Mouse (Mus musculus) midbrain, embryonic 10.5 days (tissue): Measurements from ENCODE around the gene Sdr9c7. TPM values are rescaled to one million over a fixed set of nuclear protein-coding genes. Genes with fewer than 3 reads are reported as not detected.
"Not testable (repeated sequence)": the region's sequence is repeated elsewhere in the genome, so short reads cannot be mapped to it uniquely, and the experiment has no call there.

Experiments
- DNase-seq: peaks from one replicate; pipeline ENCODE4 v3.0.0-alpha.2; 2017; ENCODE audit warnings: low spot score
- H3K27ac ChIP-seq: fragments of 300-500 bp; sonication (generic); replicated peaks from 2 replicates; pipeline ENCODE4 v1.5.1; 2016; ENCODE audit warnings: mild to moderate bottlenecking
- H3K27me3 ChIP-seq: fragments of 300-500 bp; sonication (generic); 2 replicates; pipeline ENCODE4 v1.6.1; 2016; ENCODE audit warnings: low read depth, mild to moderate bottlenecking; ENCODE audit not compliant: poor library complexity, severe bottlenecking
- H3K36me3 ChIP-seq: fragments of 300-500 bp; sonication (generic); 2 replicates; pipeline ENCODE4 v1.6.1; 2016; ENCODE audit warnings: mild to moderate bottlenecking, moderate library complexity
- H3K4me1 ChIP-seq: fragments of 300-500 bp; sonication (generic); 2 replicates; pipeline ENCODE4 v1.6.1; 2016
- H3K4me3 ChIP-seq: fragments of 300-500 bp; sonication (generic); 2 replicates; pipeline ENCODE4 v1.5.1; 2016; ENCODE audit warnings: mild to moderate bottlenecking, moderate library complexity
- H3K9me3 ChIP-seq: fragments of 300-500 bp; sonication (generic); replicated peaks from 2 replicates; pipeline ENCODE4 v1.6.1; 2016; ENCODE audit warnings: mild to moderate bottlenecking
- WGBS: fragments of 180-500 bp; shearing (Covaris S2); methylation state at CpG from one replicate; pipeline ENCODE4 v1.1.7; 2016; 5-methylcytosine and 5-hydroxymethylcytosine counted together
- polyA plus RNA-seq: library from polyadenylated mRNA; unstranded; fragments of >200 nt; fragmentation: Nextera tagmentation; extraction: Ambion mirVana; gene quantifications from 2 replicates; pipeline ENCODE4 v1.2.1, GENCODE M21; 2016

Gene Sdr9c7
- polyA plus RNA-seq, 1 experiment from 2014 or later, result not detected

DNA sequence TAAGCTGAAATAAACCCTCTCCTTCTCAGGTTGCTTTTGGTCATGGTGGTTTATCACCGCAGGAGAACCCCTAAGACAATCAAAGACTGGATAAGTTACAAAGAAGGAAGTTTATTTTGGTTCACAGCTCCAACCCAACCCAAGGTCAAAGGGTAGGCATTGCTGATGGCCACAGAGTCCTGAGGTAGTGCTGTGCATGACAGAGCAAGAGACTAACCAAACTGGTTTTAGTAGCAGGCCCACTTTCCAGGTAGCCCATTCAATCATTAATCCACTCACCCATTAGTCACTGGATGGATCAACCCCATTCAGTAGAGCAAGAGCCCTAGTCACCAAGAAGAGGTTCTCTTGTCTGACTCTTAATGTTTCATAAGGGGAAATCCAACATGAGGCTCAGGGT lies 23.9 kb downstream of the Sdr9c7 start:
- H3K36me3 ChIP-seq, result no peaks in the 10 kb centered on the region
- no peak overlapping the region for H3K4me3 ChIP-seq
- no peak overlapping the region for H3K27ac ChIP-seq
- WGBS, result 65% methylated on average over 1 of the region's 1 CpGs
- H3K4me1 ChIP-seq, result 0 out of 2 replicates have a peak, but pooled peaks cover 3% of the 10 kb centered on the region
- H3K27me3 ChIP-seq, result no peaks in the 10 kb centered on the region
- no peaks in the 10 kb centered on the region for H3K9me3 ChIP-seq
- DNase-seq, result no peak

DNA sequence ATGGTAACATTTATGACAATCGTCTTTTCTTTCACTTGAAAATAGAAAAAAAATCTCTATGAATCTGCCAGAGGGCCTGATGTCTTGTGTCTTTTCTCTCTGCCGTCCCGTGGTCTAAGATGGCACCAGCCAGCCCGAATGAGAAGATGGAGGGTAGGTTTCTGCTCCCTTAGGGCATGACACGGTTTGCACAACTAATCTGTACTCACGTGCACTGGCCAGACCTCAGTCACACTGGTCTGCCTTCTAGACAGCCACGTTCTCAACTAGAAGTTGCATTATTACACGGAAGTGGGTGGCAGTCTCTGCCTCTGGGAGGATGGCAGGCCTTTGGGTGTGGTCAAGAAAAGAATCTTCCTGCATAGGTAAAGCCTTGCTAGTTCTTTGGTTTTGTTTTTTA lies 24.7 kb downstream of the Sdr9c7 start:
- Histone ChIP-seq H3K4me3 (no peak overlapping the region), H3K27me3 (no peaks in the 10 kb centered on the region), H3K9me3 (no peaks in the 10 kb centered on the region), H3K27ac (no peak overlapping the region), H3K36me3 (no peaks in the 10 kb centered on the region), H3K4me1 (0 out of 2 replicates have a peak, but pooled peaks cover 3% of the 10 kb centered on the region)
- WGBS, result 94% methylated on average over 8 of the region's 8 CpGs
- DNase-seq, result no peak

DNA sequence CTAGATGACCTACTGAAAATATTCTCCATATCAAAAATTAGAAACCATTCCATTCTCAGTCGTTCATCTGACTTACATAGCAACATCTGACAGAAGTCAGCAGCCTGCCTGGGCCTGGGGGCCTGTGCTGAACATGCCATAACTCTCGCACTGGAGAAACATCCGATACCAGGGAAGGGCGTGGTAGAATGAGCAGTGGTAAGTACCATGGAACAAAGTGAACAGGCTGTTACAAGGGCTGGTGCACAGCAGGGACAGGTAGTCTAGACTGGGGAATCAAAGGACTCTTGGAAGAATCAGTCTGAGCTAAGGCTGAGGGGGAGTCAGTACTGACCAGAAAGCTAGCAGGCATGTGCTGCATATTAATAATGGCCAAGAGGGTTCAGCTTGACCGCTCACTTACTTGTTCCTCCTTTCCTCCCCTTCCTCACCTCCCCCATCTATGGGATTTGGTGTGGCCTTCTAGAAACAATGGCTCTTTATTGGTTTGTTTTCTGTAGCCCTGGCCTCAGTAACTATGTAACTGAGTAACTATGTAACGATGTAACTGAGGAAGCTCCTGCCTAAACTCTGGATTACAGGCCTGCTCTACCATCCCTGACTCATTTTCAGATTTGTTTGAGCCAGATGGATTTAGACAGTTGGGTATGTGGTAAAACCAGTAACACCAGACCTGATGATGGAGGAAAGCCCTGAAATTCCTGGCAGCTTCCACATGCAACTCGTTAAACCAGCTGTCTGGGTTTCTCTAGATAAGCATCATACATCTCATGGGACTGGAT lies 26.5 kb downstream of the Sdr9c7 start:
- no peak for DNase-seq

DNA sequence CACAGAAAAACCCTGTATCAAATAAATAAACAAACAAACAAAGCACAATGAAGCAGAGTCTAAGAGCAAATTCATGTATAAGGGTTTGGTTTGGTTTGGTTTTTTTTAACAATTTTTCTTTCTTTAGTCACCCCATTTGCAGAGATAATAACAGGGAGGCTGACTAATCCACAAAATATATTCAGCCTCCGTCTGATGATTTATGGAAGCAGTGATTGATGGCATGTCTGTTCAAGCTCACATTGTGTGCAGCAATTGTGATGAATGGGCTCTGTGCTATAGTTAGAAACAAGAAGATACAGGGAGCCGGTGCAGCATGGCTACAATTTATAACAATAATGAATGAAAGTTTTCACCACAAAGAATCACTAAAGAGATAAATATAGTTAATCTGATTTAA lies 29.4 kb downstream of the Sdr9c7 start:
- WGBS, result 92% methylated on average over 2 of the region's 2 CpGs
- DNase-seq, result no peak
- no peaks in the 10 kb centered on the region for H3K27me3 ChIP-seq
- 0 out of 2 replicates have a peak, but pooled peaks cover 3% of the 10 kb centered on the region for H3K9me3 ChIP-seq
- no peak overlapping the region for H3K27ac ChIP-seq
- H3K36me3 ChIP-seq, result no peaks in the 10 kb centered on the region
- no peak overlapping the region for H3K4me3 ChIP-seq
- 0 out of 2 replicates have a peak, but pooled peaks cover 3% of the 10 kb centered on the region for H3K4me1 ChIP-seq

More for the DNA sequence above, 26.5 kb downstream of the Sdr9c7 start:
- H3K4me1 ChIP-seq, result 0 out of 2 replicates have a peak, but pooled peaks cover 3% of the 10 kb centered on the region
- H3K4me3 ChIP-seq, result no peak overlapping the region
- H3K27ac ChIP-seq, result no peak overlapping the region
- WGBS, result 80% methylated on average over 7 of the region's 7 CpGs
- H3K36me3 ChIP-seq, result no peaks in the 10 kb centered on the region
- H3K27me3 ChIP-seq, result no peaks in the 10 kb centered on the region
- 0 out of 2 replicates have a peak, but pooled peaks cover 3% of the 10 kb centered on the region for H3K9me3 ChIP-seq

DNA sequence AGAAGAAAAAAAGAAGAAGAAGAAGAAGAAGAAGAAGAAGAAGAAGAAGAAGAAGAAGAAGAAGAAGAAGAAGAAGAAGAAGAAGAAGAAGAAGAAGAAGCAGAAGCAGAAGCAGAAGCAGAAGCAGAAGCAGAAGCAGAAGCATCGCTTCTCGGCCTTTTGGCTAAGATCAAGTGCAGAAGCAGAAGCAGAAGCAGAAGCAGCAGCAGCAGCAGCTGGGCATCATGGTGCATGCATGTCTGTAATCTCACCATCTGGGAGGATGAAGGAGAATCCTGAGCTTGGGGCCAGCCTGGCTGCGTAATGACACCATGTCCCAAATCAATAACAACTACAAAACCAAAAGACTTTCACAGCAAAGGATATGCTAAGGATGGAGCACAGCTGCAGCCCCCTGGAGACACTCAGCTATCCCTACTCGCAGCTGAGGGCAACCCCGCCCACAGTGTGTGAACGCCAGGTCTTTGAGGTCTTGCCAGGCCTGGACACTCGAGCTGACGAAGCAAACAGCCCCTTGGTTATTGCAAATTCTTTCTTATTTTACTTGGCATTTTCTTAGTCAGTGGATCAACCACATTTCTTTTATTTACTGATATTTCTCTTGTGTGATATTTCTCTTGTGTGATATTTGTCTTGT lies 34.1 kb downstream of the Sdr9c7 start:
- Histone ChIP-seq H3K27ac (no peak overlapping the region), H3K9me3 (0 out of 2 replicates have a peak, but pooled peaks cover 3% of the 10 kb centered on the region), H3K4me1 (no peaks in the 10 kb centered on the region), H3K36me3 (no peaks in the 10 kb centered on the region), H3K4me3 (no peak overlapping the region), H3K27me3 (no peaks in the 10 kb centered on the region)
- WGBS, result 73% methylated on average over 8 of the region's 8 CpGs
- DNase-seq, result no peak

DNA sequence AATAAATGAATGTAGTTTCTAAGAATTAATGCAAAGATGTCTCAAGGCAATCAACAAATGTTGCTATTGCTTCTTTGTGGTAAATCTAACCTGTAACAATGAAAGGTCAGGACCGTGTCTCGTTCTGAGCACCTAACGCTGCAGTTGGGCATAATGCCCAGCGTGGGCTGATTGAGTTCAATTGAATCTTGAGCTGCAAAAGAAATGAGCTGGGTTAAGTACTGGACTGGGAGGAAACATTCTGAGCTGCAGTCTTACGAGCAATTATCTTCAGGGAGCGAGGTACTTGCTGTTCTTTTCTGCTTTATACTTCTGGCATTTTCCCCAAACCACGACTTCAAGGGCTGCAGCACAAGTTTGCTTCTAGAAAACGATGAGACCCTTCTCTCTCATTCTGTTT lies 38.0 kb downstream of the Sdr9c7 start:
- no peaks in the 10 kb centered on the region for H3K9me3 ChIP-seq
- no peaks in the 10 kb centered on the region for H3K27me3 ChIP-seq
- DNase-seq, result no peak
- 84% methylated on average over 8 of the region's 8 CpGs for WGBS
- H3K4me3 ChIP-seq, result no peak overlapping the region
- H3K4me1 ChIP-seq, result no peaks in the 10 kb centered on the region
- no peak overlapping the region for H3K27ac ChIP-seq
- H3K36me3 ChIP-seq, result no peaks in the 10 kb centered on the region

DNA sequence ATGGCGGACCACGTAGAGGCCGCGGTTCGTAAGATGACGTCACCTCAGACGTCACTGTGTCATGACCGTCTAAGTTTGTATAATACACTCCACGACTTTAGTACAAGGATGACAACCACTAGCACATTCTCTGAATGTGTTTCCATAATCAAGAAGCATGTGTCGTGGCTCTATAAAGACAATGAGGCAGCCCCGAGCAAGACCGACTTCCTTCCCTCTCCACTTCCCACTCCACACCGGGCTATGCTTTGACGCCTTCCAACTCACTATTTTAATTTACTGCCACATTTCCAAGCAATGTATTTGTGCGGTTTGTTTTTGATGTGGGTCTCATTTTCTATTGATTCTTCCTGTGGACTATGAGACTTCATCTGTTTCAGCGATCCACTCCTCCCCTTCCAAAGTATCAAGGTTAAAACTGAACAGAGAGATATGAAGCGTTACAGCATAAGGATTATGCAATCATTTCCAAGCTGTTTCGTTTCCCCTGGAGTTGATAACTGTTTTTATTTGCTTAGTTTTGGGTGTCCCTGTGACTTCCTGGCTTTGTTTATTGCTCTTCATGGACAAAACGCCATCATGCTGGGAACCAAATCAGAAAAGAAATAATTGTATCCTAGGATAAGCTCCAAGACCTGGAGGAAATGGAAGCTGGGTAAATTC lies 38.6 kb downstream of the Sdr9c7 start:
- DNase-seq, result no peak
- no peaks in the 10 kb centered on the region for H3K36me3 ChIP-seq
- H3K4me3 ChIP-seq, result no peak overlapping the region
- H3K9me3 ChIP-seq, result no peaks in the 10 kb centered on the region
- H3K27ac ChIP-seq, result no peak overlapping the region
- WGBS, result 87% methylated on average over 19 of the region's 19 CpGs
- H3K27me3 ChIP-seq, result no peaks in the 10 kb centered on the region
- no peaks in the 10 kb centered on the region for H3K4me1 ChIP-seq

DNA sequence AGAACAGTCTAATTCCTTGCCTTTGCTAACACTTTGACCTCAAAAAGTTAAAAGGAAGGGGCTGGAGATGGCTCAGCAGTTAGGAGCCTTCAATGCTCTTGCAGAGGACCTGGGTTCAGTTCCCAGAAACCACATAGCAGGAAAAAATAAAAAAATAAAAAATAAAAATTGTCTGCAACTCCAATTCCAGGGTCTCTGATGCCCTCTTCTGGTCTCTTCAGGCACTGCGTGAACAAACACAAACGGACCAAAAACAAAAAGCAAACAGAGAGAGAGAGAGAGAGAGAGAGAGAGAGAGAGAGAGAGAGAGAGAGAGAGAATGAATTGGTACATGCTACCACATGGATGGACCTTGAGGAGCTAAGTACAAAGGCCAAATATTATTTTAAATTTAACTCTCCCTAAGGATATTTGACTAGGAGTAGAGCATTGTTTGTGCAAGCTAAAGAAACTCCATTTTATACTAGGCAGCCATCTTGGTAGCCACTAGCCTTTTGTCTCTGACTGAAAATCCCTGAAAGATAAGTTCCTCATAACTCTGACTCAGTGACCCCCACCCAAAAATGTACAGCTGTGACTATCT lies 39.2 kb downstream of the Sdr9c7 start:
- WGBS, result 3% methylated on average over 2 of the region's 2 CpGs
- Histone ChIP-seq H3K27ac (no peak overlapping the region), H3K9me3 (no peaks in the 10 kb centered on the region), H3K4me3 (no peak overlapping the region), H3K36me3 (no peaks in the 10 kb centered on the region), H3K4me1 (no peaks in the 10 kb centered on the region), H3K27me3 (no peaks in the 10 kb centered on the region)
- peak; percentile 56 for DNase-seq

DNA sequence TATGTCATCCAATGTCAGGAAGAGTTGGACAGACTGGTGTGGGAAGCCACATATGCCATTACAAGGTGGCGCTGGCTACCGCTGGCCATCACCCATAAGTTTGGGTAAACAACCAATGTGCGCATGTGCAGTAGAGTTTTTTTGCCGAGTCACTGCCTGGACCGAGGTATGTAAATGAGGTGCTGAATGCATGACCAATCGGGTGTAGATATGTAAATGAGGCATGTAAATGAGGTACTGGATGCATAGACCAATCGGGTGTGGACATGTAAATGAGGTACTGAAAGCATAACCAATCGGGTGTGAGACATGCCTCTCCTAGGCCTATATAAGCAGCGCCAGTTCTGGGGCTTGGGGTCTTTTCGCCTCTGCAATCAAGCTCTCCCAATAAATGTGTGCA lies 41.3 kb downstream of the Sdr9c7 start:
- not testable (repeated sequence) for H3K4me3 ChIP-seq, H3K27ac ChIP-seq, H3K36me3 ChIP-seq, H3K9me3 ChIP-seq, H3K27me3 ChIP-seq, H3K4me1 ChIP-seq, DNase-seq
- 96% methylated on average over 10 of the region's 10 CpGs for WGBS

DNA sequence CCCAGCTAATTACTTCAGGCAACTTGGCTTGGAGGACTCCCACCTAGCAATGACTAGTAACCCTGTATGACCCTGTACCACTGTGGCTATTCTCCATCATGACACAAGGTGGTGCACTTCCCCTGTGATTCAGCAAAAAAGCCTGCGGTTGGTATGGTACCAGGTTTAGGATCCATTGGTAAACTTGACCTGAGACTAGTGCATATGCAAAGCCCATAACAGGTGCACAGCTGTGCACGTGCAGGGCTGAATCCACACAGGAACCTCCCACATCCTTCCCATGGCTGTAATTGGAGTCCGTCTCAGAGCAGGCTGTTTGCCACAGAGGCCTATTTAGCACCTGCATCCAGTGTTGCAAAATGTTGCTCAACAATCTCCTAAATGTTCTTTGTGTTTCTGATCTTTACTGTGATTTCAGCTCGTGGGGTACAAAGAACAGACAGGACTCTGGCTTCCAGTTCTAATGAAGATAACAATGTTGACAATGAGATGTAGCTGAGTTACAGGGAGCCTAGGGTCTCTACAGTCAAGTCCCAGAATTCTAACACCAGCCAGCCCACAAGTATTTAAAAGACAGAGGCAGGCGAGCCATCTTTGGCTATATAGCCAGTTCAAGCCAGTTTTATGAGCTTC lies 47.2 kb downstream of the Sdr9c7 start:
- no peak overlapping the region for H3K27ac ChIP-seq
- 44% methylated on average over 5 of the region's 5 CpGs for WGBS
- no peaks in the 10 kb centered on the region for H3K36me3 ChIP-seq
- H3K27me3 ChIP-seq, result no peaks in the 10 kb centered on the region
- H3K4me3 ChIP-seq, result no peak overlapping the region
- no peaks in the 10 kb centered on the region for H3K4me1 ChIP-seq
- H3K9me3 ChIP-seq, result no peaks in the 10 kb centered on the region
- peak; percentile 57 for DNase-seq

DNA sequence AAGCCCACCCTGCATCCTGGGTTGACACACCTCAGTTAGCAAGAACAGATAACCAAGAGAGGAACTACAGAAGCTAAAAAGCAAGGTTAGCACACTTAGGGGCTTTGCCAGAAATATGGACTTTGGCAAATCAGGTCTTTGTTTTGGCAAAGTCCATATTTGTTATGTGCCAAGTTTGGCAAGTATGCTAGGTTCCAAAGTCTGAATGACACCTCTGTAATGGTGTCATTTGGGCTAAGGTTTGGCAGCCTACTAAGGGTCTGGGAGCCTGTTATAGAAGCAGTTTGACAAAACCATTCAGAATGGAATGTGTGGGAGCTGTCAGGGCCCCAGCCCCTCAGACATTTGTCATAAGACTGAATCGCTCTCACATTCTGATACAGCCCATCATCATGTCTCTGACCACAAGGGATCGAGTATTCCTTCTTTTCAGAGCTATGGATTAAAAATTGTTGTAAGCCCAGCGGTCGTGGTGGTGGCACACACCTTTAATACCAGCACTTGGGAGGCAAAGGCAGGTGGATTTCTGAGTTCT lies 51.3 kb downstream of the Sdr9c7 start:
- no peaks in the 10 kb centered on the region for H3K9me3 ChIP-seq
- H3K4me1 ChIP-seq, result no peaks in the 10 kb centered on the region
- H3K36me3 ChIP-seq, result no peaks in the 10 kb centered on the region
- no peak overlapping the region for H3K4me3 ChIP-seq
- WGBS, result 90% methylated on average over 4 of the region's 4 CpGs
- no peak overlapping the region for H3K27ac ChIP-seq
- H3K27me3 ChIP-seq, result no peaks in the 10 kb centered on the region
- DNase-seq, result no peak

DNA sequence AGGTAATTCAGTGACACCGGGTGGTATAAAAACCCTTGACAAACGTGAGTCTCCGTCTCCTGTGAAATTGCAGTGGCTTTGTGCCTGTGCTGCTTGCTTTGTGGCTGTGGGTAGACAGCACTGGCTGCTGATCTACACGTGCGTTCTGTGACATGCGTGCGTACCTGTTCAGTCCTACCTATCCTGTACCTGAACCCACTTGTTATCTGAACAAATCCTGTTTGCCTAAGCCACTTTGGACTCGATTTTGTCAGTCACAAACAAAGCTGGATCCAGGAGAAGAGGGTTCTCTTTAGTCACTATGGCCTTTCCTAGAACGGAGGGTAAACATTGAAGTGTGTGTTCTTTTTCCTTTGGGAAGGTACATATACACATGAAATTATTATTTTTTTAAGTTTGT lies 53.1 kb downstream of the Sdr9c7 start:
- Histone ChIP-seq H3K27ac (no peak overlapping the region), H3K4me3 (no peak overlapping the region), H3K27me3 (no peaks in the 10 kb centered on the region), H3K9me3 (no peaks in the 10 kb centered on the region), H3K36me3 (no peaks in the 10 kb centered on the region), H3K4me1 (no peaks in the 10 kb centered on the region)
- DNase-seq, result no peak
- WGBS, result 89% methylated on average over 9 of the region's 9 CpGs
